Mouse (Mus musculus) right cerebral cortex, postnatal 25 days (tissue): ENCODE measurements at regions not wholly inside any gene's neighbourhood (a gene's known extent, or its start where the extent isn't known, plus 50 kb on each side); places are given as distances from the start of the nearest gene placed in this dataset.
"Not testable (repeated sequence)": the region's sequence is repeated elsewhere in the genome, so short reads cannot be mapped to it uniquely, and the experiment has no call there.

ENCODE experiments used
- DNase-seq: peaks from one replicate; pipeline ENCODE4 v3.0.0; 2022

GRCm38 (mm10) chr4:71663397-71663796 lies 94.4 kb downstream of the Gm11232 start:
- DNase-seq, result no peak

- DNase-seq, result no peak
Observed at GRCm38 (mm10) chr4:71640521-71640920, 117.2 kb downstream of the Gm11232 start.

- DNase-seq, result no peak
Observed at GRCm38 (mm10) chr4:71627088-71627487, 130.7 kb downstream of the Gm11232 start.

- DNase-seq, result no peak
Observed at GRCm38 (mm10) chr4:71626626-71627025, 131.1 kb downstream of the Gm11232 start.

GRCm38 (mm10) chr4:71624771-71625170 lies 133.0 kb downstream of the Gm11232 start:
- DNase-seq, result no peak

GRCm38 (mm10) chr4:71613720-71614119 lies 144.0 kb downstream of the Gm11232 start:
- DNase-seq, result no peak

- no peak for DNase-seq
Observed at GRCm38 (mm10) chr4:71585880-71586279, 171.9 kb downstream of the Gm11232 start.

- DNase-seq, result no peak
Observed at GRCm38 (mm10) chr4:71560656-71561055, 197.1 kb downstream of the Gm11232 start.

GRCm38 (mm10) chr4:71539200-71539599 lies 218.6 kb downstream of the Gm11232 start:
- DNase-seq, result no peak

- DNase-seq, result no peak
Observed at GRCm38 (mm10) chr4:71537971-71538370, 219.8 kb downstream of the Gm11232 start.

GRCm38 (mm10) chr4:71524255-71524970 lies 233.4 kb downstream of the Gm11232 start:
- DNase-seq, result no peak

GRCm38 (mm10) chr4:71520751-71521150 lies 237.0 kb downstream of the Gm11232 start:
- no peak for DNase-seq

GRCm38 (mm10) chr4:71517921-71518404 lies 239.8 kb downstream of the Gm11232 start:
- no peak for DNase-seq

- no peak for DNase-seq
Observed at GRCm38 (mm10) chr4:71506911-71507310, 250.9 kb downstream of the Gm11232 start.

- no peak for DNase-seq
Observed at GRCm38 (mm10) chr4:71489788-71490187, 268.0 kb downstream of the Gm11232 start.

GRCm38 (mm10) chr4:71488663-71489161 lies 269.1 kb downstream of the Gm11232 start:
- no peak for DNase-seq

GRCm38 (mm10) chr4:71488059-71488458 lies 269.7 kb downstream of the Gm11232 start:
- DNase-seq, result no peak

GRCm38 (mm10) chr4:71480960-71481359 lies 276.8 kb downstream of the Gm11232 start:
- no peak for DNase-seq

- DNase-seq, result no peak
Observed at GRCm38 (mm10) chr4:71470580-71470979, 287.2 kb downstream of the Gm11232 start.

GRCm38 (mm10) chr4:71454811-71455210 lies 303.0 kb downstream of the Gm11232 start:
- no peak for DNase-seq

GRCm38 (mm10) chr4:71453499-71453898 lies 304.3 kb downstream of the Gm11232 start:
- no peak for DNase-seq

- no peak for DNase-seq
Observed at GRCm38 (mm10) chr4:71446461-71446860, 311.3 kb downstream of the Gm11232 start.

GRCm38 (mm10) chr4:71431245-71431929 lies 326.4 kb downstream of the Gm11232 start:
- DNase-seq, result no peak

- not testable (repeated sequence) for DNase-seq
Observed at GRCm38 (mm10) chr4:71422121-71422520, 335.6 kb downstream of the Gm11232 start.
